Mouse (Mus musculus): Measurements from ENCODE around the gene 9130213A22Rik. TPM values are rescaled to one million over a fixed set of nuclear protein-coding genes. Genes with fewer than 3 reads are reported as not detected.

The 9130213A22Rik gene
- total RNA-seq, 4 experiments from 2014 or later: 1.4 to 1.7 (median 1.5) TPM

DNA sequence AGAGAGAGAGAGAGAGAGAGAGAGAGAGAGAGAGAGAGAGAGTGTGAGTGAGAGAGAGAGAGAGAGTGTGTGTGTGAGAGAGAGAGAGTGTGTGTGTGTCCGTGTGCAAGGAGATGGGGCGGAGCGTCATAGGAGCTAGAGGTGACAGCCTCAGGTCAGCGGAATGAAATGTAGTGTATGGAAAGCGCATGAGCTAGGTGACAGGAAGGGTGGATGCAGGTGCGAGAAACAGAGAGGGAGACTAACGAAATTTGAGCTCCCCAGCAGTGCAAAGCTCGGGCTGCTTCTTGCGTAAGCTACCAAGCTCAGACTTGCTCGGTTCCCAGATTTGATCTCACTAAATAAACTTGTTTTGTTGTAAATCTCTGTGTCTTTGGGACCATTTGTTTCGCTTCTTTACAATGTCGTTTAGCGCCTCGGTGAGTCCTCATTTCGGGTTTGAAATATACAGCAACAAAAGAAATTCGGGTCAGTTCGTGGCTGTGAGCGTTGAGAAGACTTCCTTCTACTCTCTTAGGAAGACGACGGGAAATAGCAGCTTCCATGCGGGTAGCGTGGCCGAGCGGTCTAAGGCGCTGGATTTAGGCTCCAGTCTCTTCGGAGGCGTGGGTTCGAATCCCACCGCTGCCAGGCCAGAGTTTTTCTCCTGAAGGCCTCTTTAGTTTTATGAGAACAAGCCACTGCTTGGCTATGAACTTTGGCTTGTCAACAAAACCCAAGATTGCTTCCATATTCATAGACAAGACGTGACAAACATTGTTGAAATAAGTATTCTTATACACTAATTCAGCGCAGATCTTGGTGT, 1.5 kb upstream of the 9130213A22Rik start:
- DNase-seq (ENCODE audit: low spot score in 2 of 2): peak; percentile 88 to 97

DNA sequence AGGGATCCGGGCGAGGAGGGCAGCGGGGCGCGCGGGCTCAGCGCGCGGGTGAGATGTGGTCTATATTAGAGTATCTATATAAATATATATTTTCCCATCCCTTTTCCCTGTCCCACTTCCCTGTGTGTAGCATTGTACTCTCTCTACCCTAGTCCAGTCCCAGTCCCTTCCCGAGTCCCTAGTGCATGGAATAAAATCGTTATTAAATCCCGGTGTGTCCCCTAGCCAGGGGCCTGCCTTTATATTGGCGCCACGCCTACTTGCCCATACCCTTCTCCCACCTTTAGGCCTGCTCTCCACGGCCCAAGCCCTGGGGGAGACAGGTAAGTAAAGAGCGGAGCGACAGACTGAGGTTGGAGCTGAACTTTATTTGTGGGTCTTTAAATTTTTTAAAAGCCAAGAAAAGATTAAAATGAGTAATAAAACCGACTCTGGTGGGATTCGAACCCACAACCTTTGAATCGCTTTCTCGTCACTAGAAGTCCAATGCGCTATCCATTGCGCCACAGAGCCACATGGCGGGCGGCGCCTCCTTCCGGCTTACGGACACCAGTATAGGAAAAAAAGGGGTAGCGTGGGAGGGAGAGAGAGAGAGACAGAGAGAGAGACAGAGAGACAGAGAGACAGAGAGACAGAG, 785 bp upstream of the 9130213A22Rik start:
- DNase-seq (ENCODE audit: low spot score in 2 of 2): peak; percentile 89 to 95

DNA sequence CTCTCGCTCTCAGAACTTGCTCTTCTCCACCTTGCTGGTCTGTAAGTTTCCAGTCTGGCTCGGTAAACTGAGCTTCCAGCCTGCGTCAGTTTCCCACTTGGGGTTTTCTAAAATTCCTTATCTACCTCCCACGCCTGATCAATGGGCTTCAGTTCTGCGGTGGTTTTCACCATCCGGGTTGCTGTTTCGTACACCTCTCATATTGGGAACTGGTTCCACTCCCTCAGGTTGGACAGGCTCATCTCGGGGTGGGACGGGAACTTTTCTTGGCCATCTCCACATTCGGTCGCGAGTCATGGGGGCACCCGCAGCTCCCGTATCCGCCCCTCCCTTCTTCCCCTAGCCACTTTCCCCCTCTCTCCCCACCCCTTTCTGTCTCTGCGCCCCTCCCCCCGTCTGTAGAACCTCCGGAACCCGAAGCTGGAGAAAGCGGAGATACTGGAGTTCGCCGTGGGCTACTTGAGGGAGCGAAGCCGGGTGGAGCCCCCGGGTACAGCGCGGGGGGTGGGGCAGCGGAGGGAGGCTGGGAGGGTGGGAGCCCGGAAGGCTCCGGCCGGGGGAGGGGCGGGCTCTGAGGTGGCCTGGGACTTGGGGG, 551 bp downstream of the 9130213A22Rik start:
- peak in 1 of 2 experiments; percentile 34 for DNase-seq (ENCODE audit: low spot score in 2 of 2)

DNA sequence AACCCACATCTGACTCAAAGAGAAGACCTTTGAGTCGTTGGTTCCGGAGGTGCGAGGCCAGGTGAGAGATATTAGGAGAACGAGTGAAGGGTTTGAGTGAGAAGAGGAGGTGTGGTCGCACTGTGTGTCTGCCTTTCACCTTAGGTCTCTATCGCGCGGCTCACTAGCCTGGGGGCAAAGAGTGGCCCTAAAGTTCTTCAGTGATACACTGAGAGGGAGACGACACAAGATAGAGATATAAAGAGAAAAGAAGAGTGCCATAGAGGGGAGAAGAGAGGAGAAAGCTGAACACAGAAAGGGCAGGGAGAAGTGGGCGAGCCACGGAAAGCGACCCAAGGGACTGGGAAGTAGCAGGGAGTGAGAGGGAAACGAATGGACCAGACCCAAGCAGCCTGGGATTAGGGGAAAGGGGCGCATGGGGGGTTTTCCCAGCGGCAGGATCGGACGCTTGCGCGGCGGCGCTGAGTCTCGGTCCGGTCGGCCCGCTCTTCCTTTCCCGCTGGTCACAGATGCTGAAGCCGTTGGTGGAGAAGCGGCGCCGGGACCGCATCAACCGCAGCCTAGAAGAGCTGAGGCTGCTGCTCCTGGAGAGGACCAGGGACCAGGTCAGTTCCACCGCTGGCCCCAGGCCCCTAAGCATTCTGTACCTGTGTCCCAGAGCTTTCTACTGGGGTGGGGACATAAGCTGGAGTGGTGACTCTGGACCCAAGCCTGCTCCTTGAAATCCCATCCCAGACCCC, 1.2 kb downstream of the 9130213A22Rik start:
- no peak for DNase-seq (ENCODE audit: low spot score in 2 of 2)

DNA sequence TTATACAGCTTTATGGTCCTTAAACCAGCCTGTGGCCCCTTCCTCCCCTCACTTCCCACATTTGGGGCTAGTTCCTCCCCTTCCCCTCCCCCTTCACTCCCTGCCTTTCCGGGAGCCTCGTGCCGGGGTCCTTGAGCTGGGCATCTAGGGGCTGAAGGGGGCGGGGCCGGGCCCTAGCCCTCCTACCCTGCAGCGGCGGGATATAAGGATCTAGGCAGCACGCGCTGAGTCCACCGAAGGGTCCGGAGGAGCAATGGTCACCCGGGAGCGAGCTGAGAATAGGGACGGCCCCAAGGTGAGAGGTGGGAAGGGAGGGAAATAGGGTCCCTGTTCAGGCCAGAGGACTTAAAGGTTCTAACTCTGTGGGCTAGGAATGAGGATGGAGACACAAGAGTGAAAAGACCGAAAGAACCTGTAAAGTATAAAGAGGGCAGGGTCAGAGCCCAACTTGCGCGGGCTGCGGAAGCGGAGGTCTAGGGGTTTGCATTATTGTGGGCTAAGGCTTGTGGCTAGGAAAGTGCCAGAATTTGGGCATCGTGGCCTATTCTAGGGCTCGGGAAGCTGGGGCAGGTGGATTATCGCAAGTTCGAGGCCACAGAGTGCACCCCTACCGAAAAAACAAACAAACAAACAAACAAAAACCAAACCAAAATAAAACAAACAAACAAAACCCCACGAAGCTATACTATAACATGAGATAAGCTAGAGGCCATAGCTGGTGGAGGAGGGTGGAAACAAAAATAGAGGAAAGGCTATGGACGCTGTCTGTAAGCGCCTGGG, 2.0 kb downstream of the 9130213A22Rik start, which contains the start of gene Hes7:
Gene Hes7 (plus strand): TSS at position 184 of the 780 bp plus-strand sequence.
- DNase-seq (ENCODE audit: low spot score in 2 of 2): no peak

DNA sequence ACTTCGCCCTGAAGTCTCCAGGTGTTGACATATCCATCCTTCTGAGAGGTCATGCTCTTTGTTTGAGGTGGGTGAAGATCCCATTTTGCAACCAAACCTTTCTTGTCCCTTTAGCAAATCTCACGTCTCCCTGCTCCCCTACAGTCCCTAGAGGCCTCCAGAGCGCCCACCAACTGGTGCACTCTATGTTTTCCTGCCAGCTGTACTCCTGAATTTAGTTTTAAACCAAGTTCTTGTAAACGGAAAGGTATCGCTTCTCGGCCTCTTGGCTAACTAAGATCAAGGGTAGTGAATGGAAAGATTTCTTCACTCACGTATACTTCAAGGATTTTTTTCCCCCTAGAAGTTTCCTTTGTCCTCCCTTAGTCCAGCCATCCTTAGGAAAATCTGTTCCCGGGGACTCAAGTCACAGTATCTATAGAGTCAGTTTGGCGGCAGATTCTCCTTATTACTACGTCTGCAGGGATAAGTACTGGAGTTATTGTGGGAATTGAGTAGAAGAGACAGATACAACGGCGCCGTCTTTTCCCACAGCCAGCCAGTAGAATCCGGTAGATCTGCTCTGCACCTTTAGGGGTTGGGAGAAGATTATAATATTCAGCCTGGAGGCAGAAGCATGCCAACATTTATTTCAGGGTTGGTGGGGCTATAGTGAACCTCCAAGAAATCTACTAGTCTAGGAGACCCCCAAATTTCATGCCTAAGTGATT, 2.8 kb downstream of the 9130213A22Rik start:
- DNase-seq (ENCODE audit: low spot score in 2 of 2): no peak

DNA sequence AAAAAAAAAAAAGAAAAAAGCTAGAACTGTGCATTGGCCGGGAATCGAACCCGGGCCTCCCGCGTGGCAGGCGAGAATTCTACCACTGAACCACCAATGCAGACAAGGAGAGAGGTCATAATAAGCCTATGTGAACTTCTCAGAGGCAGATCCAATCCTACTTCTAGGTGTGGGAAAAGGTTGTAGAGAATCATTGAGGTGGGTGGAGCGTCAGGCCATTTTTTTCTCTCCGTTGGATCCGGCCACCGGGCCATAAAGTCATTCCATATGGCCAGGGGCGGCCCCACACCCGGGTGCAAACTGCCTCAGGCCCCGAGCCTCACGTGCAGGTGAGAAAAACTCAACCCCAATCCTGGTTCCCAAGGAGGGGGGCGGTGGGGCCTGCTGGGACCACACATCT, 3.6 kb downstream of the 9130213A22Rik start:
- peak; percentile 75 to 88 for DNase-seq (ENCODE audit: low spot score in 2 of 2)

DNA sequence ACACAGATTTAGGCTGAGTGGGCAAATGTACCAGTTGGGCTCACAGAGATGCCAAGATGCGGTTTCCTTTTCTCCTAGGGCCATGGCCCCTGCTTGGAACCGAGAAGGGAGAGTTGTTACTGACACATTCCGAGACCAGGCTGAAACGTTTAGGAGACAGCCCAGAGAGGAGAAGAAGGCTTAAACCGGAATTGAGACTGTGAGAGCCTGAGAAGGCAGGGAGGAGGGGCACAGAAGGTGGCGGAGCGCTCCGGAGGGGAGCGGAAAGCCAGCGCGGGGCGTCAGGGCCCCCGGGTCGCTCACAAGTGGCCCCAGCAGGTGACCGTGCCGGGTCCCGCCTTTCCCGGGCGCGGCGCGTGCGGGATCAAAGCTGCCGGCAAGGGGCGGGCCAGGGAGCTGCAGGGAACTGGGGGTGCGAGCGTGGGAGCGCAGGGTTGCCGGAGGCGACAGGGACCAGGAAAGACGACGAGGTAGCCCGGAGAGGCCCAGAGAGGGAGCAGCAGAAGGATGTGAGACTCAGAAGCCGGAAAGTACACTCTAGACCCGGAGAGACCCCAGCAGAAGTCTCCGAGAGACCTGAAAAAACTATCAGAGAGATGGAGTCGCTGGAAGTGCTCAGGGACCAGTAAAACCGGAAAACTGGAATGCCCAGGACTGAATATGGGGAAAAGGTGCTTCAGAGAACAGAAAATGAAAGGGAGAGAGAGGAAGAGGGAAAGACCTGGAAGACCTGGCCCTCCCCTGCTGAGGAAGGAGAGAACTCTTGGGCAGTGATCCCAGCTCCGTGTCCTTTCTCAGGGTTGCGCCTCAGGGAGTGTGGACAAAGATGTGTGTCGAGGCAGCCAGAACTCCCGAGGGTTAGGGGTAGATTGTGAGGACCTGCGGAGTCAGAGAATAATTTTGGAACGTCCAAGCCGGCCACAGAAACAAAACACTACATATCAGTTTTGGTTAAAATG, 4.4 kb downstream of the 9130213A22Rik start:
- DNase-seq (ENCODE audit: low spot score in 2 of 2): peak in 1 of 2 experiments; percentile 35

DNA sequence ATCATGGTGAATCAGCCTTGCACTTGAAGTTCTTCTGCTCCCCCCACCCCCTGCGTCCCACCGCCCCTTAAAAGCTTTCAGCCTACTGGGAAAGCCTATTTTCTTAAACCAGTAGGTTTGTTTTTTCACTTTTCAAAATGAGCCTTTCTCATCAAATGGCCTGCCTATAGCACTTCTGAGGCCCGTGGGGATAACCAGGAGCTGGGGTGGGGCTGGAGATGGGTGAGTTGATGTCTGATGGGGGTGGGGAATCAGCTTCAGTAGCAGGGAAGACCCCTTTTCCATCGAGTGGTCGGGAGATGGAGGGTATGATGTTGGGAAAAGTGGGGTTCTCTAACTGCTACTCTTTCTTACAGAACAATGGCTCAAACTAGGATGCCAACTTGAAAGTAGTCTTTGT, 5.5 kb downstream of the 9130213A22Rik start:
- no peak for DNase-seq (ENCODE audit: low spot score in 2 of 2)

DNA sequence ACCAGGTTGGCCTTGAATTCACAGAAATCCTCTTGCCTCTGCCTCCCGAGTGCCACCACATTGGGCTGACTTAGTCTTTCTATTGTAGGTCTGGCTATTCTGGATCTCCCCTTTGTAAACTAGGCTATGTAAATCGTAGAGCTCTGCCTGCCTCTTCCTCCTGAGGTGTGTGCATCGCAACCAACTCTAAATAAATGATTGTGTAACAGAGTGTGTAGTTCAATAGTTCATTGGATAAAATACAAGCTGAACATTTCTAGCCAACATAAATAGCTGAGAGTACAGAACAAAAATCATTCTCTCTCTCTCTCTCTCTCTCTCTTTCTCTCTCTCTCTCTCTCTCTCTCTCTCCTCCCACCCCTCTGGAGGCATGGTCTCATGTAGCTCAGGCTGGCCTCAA, 7.8 kb downstream of the 9130213A22Rik start:
- no peak for DNase-seq (ENCODE audit: low spot score in 2 of 2)

DNA sequence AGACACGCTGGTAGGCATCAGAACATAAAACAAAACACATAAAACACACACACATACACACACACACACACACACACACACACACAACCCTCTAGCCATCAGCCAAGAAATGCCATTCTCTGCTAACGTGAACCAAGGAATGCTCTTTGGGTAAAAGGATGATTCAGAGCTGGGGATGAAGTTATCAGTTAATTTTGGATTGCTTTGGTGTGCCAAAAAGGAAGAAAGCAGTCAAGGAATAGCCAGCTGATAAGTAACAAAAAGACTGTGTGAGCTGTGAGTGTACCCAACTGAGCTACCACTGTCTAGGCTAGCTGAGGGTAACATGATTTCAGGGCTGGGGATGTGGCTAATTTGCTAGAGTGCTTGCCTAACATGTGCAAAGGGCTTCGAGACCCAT, 8.4 kb downstream of the 9130213A22Rik start:
- DNase-seq (ENCODE audit: low spot score in 2 of 2): no peak

DNA sequence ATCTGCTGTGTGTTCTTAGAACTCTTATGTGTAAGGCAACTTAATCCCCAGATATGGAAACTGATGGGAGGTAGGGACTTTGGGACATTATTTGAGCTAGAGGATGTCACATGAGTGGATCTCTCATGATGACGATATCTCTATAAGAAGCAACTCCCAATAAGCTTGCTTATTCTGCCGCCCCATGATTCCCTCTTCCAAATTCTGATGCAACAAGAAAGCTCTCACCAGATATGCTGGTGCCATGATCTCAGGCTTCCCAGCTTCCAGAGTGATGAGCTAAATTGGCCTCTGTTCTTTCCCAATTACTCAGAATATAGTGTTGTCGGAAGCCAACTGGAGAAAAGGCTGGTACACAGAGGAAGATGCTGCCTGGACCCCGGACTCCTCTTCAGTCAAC, 10.5 kb downstream of the 9130213A22Rik start:
- DNase-seq (ENCODE audit: low spot score in 2 of 2): no peak

DNA sequence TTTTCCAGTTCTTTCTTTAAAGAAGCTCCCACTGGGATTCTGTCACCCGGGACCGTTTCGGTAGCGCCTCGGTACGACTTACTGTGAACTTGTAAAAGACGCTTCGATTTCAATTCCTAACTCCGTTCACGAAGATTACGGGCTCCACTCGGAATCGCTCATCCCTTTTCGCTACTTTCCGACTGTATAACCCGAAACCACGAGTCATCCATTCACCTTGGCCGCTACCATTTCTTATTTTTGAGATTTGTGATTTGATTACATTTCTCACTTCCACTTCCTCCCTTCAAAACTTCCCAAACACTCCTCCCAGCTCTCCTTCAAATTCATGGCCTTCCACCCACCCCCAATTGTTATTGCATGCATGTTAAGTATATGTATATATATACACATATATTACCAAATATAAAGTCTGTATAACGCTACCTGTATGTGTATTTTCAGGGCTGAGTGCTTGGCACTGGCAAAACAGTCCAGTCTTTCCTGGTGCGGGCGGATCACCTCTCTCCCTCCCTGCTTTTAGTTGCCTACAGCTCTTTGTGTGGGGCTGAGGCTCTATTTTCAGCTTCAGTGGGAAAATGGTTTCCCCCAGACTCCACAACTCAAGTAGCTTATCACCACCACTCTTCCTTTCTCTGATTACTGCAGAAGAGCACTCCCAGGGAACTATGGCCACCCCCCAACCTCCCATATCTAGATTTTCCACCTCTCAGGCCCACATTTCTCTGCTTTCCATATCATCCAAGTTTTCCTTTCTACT, 11.2 kb downstream of the 9130213A22Rik start:
- no peak for DNase-seq (ENCODE audit: low spot score in 2 of 2)

DNA sequence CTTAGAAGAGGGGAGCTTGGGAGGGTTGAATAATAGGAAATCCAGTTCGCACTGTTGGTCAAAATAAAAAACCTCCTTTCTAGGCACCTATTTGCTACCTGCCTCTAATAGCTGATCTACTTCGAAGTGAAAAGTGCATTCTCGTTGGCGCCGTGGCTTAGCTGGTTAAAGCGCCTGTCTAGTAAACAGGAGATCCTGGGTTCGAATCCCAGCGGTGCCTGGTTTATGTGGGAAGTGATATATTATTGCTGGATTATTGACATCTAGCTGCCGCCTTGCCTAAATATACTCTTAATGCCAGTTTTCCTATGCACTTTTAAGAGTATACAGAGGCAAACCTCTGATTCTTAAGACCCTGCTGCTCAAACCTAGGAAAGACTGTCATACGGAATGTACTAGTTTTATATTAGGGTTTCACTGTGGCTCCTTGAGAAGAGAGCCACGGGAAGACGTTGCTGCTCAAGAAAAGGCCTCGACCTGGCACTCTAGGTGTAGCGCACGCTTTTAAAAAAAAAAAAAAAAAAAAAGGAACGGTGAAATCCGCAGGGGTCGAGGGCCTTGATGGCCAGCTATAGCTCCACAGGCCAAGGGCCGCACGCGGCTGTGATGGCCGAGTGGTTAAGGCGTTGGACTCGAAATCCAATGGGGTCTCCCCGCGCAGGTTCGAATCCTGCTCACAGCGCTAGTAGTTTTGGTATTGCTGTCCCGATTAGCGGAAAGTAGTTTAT, 11.9 kb downstream of the 9130213A22Rik start:
- peak in 1 of 2 experiments; percentile 94 for DNase-seq (ENCODE audit: low spot score in 2 of 2)

DNA sequence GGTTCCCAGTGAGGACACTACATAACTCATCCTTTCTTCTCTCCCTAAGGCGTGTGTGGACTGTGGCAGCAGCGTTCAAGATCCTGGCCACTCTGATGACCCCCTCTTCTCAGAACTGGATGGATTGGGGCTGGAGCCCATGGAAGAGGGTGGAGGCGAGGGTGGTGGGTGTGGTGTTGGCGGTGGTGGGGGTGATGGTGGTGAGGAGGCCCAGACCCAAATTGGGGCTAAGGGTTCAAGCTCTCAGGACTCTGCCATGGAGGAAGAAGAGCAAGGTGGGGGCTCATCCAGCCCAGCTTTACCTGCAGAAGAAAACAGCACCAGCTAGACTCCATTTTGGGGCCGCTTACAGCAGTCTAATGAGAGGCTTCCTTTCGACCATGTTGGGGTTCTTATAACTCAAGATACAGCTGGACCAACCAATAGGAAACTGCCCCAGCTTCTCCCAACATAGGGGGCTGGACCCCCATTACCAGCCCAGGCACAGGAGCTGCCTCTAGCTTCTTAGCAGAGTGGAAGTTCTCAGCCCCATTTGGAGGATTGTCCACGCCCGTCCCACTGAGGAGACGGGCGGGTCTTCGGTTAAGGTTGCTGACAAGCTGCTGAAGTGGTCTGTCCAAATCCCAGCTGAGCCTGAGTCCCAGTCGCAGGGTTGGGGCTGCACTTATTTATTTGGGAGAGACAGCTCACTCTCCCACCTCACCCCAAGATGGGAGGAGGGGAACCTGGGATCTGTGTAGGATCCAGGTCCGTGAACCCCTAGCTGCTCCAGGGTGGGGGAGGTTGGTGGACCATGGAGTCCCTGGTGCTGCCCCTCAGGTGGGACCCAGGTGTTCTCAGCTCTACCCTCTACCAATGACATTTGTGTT, 13.1 kb downstream of the 9130213A22Rik start:
- DNase-seq (ENCODE audit: low spot score in 2 of 2): no peak

DNA sequence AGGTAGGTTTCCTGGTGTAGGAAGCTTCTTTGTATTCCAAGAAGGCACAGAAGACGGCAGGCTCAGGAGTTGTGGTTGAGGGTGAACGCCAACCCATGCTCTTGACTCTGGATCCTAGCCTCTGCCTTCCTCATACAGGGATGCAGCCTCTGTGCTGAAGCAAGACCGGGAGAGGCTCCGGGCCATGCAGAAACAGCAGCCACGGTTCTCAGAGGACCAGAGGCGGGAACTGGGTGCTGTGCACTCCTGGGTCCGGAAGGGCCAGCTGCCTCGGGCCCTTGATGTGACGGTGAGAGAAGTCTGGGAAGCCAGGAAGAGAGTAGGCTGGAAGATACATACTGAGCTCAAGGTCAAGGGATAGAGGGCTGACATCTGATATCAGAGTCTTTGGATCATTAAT, 14.2 kb downstream of the 9130213A22Rik start:
- DNase-seq (ENCODE audit: low spot score in 2 of 2): peak in 1 of 2 experiments; percentile 7

DNA sequence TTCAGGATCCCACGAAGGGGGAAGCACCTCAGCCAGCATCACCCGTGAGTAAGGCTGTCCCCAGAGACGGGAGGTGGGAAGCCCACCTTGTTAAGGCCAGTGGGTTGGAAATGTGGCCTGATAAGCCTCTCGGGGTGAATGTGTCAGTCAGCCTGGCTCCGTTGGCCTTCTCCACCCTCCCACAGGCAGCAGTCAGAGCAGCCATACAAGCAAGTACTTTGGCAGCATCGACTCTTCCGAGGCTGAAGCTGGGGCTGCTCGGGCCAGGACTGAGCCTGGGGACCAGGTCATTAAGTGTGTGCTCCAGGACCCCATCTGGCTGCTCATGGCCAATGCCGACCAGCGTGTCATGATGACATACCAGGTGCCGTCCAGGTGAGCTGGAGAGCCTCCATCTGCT, 14.7 kb downstream of the 9130213A22Rik start:
- DNase-seq (ENCODE audit: low spot score in 2 of 2): peak in 1 of 2 experiments; percentile 5

Data from layer of hippocampus, adult 8-10 months (tissue).